Mouse (Mus musculus) heart, embryonic 14.5 days (tissue): Measurements from ENCODE around the gene Gm12216. TPM values are rescaled to one million over a fixed set of nuclear protein-coding genes. Genes with fewer than 3 reads are reported as not detected.

Experiments used
- ATAC-seq: fragments of 200-750 bp; cut with Nextera tagmentation; 2 replicates; pipeline ENCODE4 v1.8.0; 2017; ENCODE audit warnings: low read depth, moderate TSS enrichment; ENCODE audit not compliant: insufficient number of reproducible peaks, insufficient read depth, low FRiP score
- H3K27ac ChIP-seq, 2 experiments: fragments of 200-500 bp in 1 of 2; fragments of 300-500 bp in 1 of 2; sonication (generic) in 1 of 2; replicated peaks in 1 of 2; 2 replicates each; pipeline ENCODE4 v1.5.1; 2012 to 2014; ENCODE audit warnings: low read depth in 2 of 2, low read length in 2 of 2, control low read depth in 1 of 2, mild to moderate bottlenecking in 1 of 2, mixed read lengths in 1 of 2; ENCODE audit not compliant: control insufficient read depth in 1 of 2, insufficient read depth in 1 of 2
- H3K27me3 ChIP-seq: fragments of 300-500 bp; sonication (generic); 2 replicates; pipeline ENCODE4 v1.6.1; 2014; ENCODE audit warnings: mild to moderate bottlenecking, low read length, control low read depth; ENCODE audit not compliant: control insufficient read depth, insufficient read depth
- H3K36me3 ChIP-seq: fragments of 300-500 bp; sonication (generic); 2 replicates; pipeline ENCODE4 v1.6.1; 2014; ENCODE audit warnings: mild to moderate bottlenecking, control low read depth, low read length, mixed read lengths; ENCODE audit not compliant: control insufficient read depth, insufficient read depth
- H3K4me1 ChIP-seq, 2 experiments: fragments of 200-500 bp in 1 of 2; fragments of 300-500 bp in 1 of 2; sonication (generic) in 1 of 2; 2 replicates each; pipeline ENCODE4 v1.6.1; 2012 to 2014; ENCODE audit warnings: low read length in 2 of 2, control low read depth in 1 of 2, mixed read lengths in 1 of 2; ENCODE audit not compliant: control insufficient read depth in 2 of 2, insufficient read depth in 2 of 2
- H3K4me2 ChIP-seq: fragments of 300-500 bp; sonication (generic); 2 replicates; pipeline ENCODE4 v1.6.1; 2014; ENCODE audit warnings: mild to moderate bottlenecking, low read length
- H3K4me3 ChIP-seq, 2 experiments: fragments of 200-500 bp in 1 of 2; fragments of 300-500 bp in 1 of 2; sonication (generic) in 1 of 2; 2 replicates each; pipeline ENCODE4 v1.5.1; 2012 to 2014; ENCODE audit warnings: low read length in 2 of 2, mild to moderate bottlenecking in 2 of 2, control low read depth in 1 of 2, low read depth in 1 of 2, moderate library complexity in 1 of 2; ENCODE audit not compliant: control insufficient read depth in 1 of 2, insufficient read depth in 1 of 2
- H3K9ac ChIP-seq: fragments of 300-500 bp; sonication (generic); 2 replicates; pipeline ENCODE4 v1.6.1; 2014; ENCODE audit warnings: mild to moderate bottlenecking, low read length
- H3K9me3 ChIP-seq: fragments of 300-500 bp; sonication (generic); 2 replicates; pipeline ENCODE4 v1.6.1; 2016; ENCODE audit warnings: low read length, control low read depth; ENCODE audit not compliant: control insufficient read depth
- WGBS: fragments of 180-500 bp; shearing (Covaris S2); extraction: QIAGEN DNeasy Blood & Tissue Kit; methylation state at CpG from one replicate; pipeline ENCODE4 v1.1.7; 2014; 5-methylcytosine and 5-hydroxymethylcytosine counted together
- polyA plus RNA-seq: library from polyadenylated mRNA; unstranded; fragments of >200 nt; fragmentation: Nextera tagmentation; extraction: Ambion mirVana; gene quantifications from 2 replicates; pipeline ENCODE4 v1.2.1, GENCODE M21; 2014

Gene Gm12216
- polyA plus RNA-seq, 1 experiment from 2014 or later = 0.30 TPM

- H3K4me3 ChIP-seq = no peak overlapping the region
- H3K27ac ChIP-seq = no peak overlapping the region
- no peak overlapping the region for H3K9ac ChIP-seq
- 0 out of 4 replicates have a peak, but pooled peaks cover 0 to 3% of the 10 kb centered on the region in 2 experiments for H3K4me1 ChIP-seq
- ATAC-seq = no peak
- no peak overlapping the region for H3K4me2 ChIP-seq
- 81% methylated on average over 4 of the region's 4 CpGs for WGBS
- H3K36me3 ChIP-seq = peaks cover 21% of the 10 kb centered on the region
- H3K27me3 ChIP-seq = no peaks in the 10 kb centered on the region
- H3K9me3 ChIP-seq = no peaks in the 10 kb centered on the region
These were observed 77.8 kb downstream of the Gm12216 start for GRCm38 (mm10) chr11:53781201-53781775.

DNA sequence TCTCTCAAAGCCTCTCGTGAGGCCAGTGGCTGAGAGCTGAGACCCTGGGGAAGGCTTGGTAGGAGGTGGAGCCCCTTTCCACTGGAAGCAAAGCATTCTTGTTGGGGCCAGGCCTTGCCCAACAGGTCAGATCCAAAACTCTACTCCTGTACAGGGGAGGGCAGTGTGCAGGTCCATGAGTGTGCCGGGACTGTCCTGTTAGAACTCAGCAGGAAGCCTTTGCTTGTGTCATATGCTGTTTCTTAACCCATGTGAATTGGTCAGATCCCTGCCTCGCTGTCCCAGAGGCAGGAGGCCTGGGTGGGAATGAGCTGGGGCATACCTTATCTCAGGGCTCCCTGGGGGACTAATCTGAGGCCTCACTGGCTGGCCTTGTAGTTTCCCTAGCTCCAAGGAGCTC, 78.8 kb downstream of the Gm12216 start:
- WGBS = 56% methylated on average over 3 of the region's 3 CpGs

GRCm38 (mm10) chr11:53779808-53780207, 79.2 kb downstream of the Gm12216 start:
- WGBS = 67% methylated on average over 2 of the region's 2 CpGs
- Histone ChIP-seq H3K4me2 (no peak overlapping the region), H3K27me3 (no peaks in the 10 kb centered on the region)

More for the DNA sequence above, 78.8 kb downstream of the Gm12216 start:
- ATAC-seq = no peak
- no peak overlapping the region for H3K4me2 ChIP-seq
- H3K9ac ChIP-seq = no peak overlapping the region
- no peaks in the 10 kb centered on the region for H3K27me3 ChIP-seq
- H3K9me3 ChIP-seq = no peaks in the 10 kb centered on the region
- no peak overlapping the region for H3K4me3 ChIP-seq
- peaks cover 30% of the 10 kb centered on the region for H3K36me3 ChIP-seq
- 0 out of 4 replicates have a peak, but pooled peaks cover 0 to 3% of the 10 kb centered on the region in 2 experiments for H3K4me1 ChIP-seq
- no peak overlapping the region for H3K27ac ChIP-seq

GRCm38 (mm10) chr11:53778455-53778854, 80.6 kb downstream of the Gm12216 start:
- Histone ChIP-seq H3K9me3 (no peaks in the 10 kb centered on the region), H3K9ac (no peak overlapping the region), H3K4me3 (no peak overlapping the region), H3K36me3 (peaks cover 48% of the 10 kb centered on the region), H3K4me2 (no peak overlapping the region), H3K27ac (no peak overlapping the region), H3K4me1 (0 out of 4 replicates have a peak, but pooled peaks cover 0 to 3% of the 10 kb centered on the region in 2 experiments), H3K27me3 (no peaks in the 10 kb centered on the region)
- no peak for ATAC-seq
- WGBS = 77% methylated on average over 5 of the region's 5 CpGs

More at GRCm38 (mm10) chr11:53779808-53780207, 79.2 kb downstream of the Gm12216 start:
- H3K4me1 ChIP-seq = 0 out of 4 replicates have a peak, but pooled peaks cover 0 to 3% of the 10 kb centered on the region in 2 experiments
- ATAC-seq = no peak
- H3K27ac ChIP-seq = no peak overlapping the region
- H3K9me3 ChIP-seq = no peaks in the 10 kb centered on the region
- peaks cover 34% of the 10 kb centered on the region for H3K36me3 ChIP-seq
- H3K4me3 ChIP-seq = no peak overlapping the region
- no peak overlapping the region for H3K9ac ChIP-seq

DNA sequence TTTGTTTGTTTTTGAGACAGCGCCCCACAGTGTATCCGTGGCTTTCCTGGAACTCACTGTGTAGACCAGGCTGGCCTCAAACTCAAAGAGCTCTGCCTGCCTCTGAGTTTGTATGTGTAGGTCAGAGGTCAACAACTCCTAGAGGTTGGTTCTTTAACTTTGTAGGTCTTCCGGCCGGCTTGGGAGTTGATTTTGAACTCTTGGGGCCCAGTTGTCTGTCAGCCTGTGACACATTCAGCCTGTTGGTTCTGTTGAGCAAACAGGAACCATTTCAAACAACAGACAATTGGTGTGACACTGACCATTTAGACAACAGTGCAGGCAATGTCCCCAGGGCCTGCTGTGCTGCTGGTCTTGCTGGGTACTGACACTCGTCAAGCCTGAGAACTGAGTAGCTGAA, 81.3 kb downstream of the Gm12216 start:
- Histone ChIP-seq H3K27me3 (no peaks in the 10 kb centered on the region), H3K36me3 (peaks cover 53% of the 10 kb centered on the region), H3K9me3 (no peaks in the 10 kb centered on the region), H3K4me1 (0 out of 4 replicates have a peak, but pooled peaks cover 0 to 3% of the 10 kb centered on the region in 2 experiments), H3K9ac (no peak overlapping the region), H3K4me3 (no peak overlapping the region), H3K4me2 (no peak overlapping the region), H3K27ac (no peak overlapping the region)
- no peak for ATAC-seq
- WGBS = 66% methylated on average over 5 of the region's 5 CpGs

GRCm38 (mm10) chr11:53774659-53775255, 84.3 kb downstream of the Gm12216 start:
- Histone ChIP-seq H3K27ac (no peak overlapping the region), H3K4me3 (no peak overlapping the region), H3K4me1 (peaks cover 0 to 6% of the 10 kb centered on the region in 2 experiments; a peak in 1 of 4 replicates), H3K9ac (no peak overlapping the region), H3K9me3 (no peaks in the 10 kb centered on the region), H3K36me3 (peaks cover 56% of the 10 kb centered on the region), H3K4me2 (no peak overlapping the region), H3K27me3 (no peaks in the 10 kb centered on the region)
- no peak for ATAC-seq
- 86% methylated on average over 13 of the region's 13 CpGs for WGBS

GRCm38 (mm10) chr11:53773641-53774360, 85.3 kb downstream of the Gm12216 start:
- 87% methylated on average over 16 of the region's 16 CpGs for WGBS
- ATAC-seq = no peak

More at GRCm38 (mm10) chr11:53773641-53774360, 85.3 kb downstream of the Gm12216 start:
- no peak overlapping the region for H3K4me2 ChIP-seq
- H3K36me3 ChIP-seq = peaks cover 56% of the 10 kb centered on the region
- H3K9me3 ChIP-seq = no peaks in the 10 kb centered on the region
- no peak overlapping the region for H3K4me3 ChIP-seq
- no peak overlapping the region for H3K27ac ChIP-seq
- H3K4me1 ChIP-seq = peaks cover 3 to 6% of the 10 kb centered on the region in 2 experiments; a peak in 3 of 4 replicates
- H3K9ac ChIP-seq = no peak overlapping the region
- H3K27me3 ChIP-seq = no peaks in the 10 kb centered on the region
